Mouse (Mus musculus): ENCODE data around the gene Cd68. TPM values are rescaled to one million over a fixed set of nuclear protein-coding genes. Genes with fewer than 3 reads are reported as not detected.
A peak's percentile ranks its signal among the peaks of the same experiment; 100 is the strongest.
"Not testable (repeated sequence)": the region's sequence is repeated elsewhere in the genome, so short reads cannot be mapped to it uniquely, and the experiment has no call there.

Cd68 gene
- polyA plus RNA-seq, 1 experiment from 2014 or later, result 5.5 TPM

DNA sequence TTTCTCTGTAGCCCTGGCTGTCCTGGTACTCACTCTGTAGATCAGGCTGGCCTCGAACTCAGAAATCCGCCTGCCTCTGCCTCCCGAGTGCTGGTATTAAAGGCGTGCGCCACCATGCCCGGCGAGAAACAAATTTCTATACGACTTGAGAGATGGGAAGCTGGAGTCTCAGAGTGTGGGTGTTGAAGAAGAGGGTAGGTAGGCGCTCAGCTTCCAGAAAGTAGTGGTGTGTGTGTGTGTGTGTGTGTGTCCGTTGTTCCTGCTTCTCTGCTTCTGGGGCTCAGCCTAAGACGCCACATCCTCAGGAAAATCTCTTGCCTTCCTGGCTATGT is 51.7 kb downstream of the Cd68 start:
- ATAC-seq (ENCODE audit: insufficient read depth, low FRiP score, low TSS enrichment); H3K27ac ChIP-seq (ENCODE audit: low read depth, low read length); H3K27me3 ChIP-seq (ENCODE audit: control insufficient read depth, insufficient read depth, low read length); H3K36me3 ChIP-seq (ENCODE audit: control insufficient read depth, insufficient read depth, low read length); H3K9me3 ChIP-seq (ENCODE audit: control insufficient read depth, low read length); H3K4me1 ChIP-seq (ENCODE audit: control insufficient read depth, insufficient read depth, low read length); H3K4me3 ChIP-seq (ENCODE audit: low read depth, low read length); DNase-seq (ENCODE audit: low spot score); H3K9ac ChIP-seq (ENCODE audit: low read length); H3K4me2 ChIP-seq (ENCODE audit: low read depth): not testable (repeated sequence)
- 51% methylated on average over 11 of the region's 11 CpGs for WGBS

MicroRNAs within 50 kb of the gene (microRNA counts, 519-probe panel; counts per million panel counts)
- microRNA mmu-miR-1934 (171 counts per million, percentile 57 among the panel's probes with 10 or more counts), microRNA mmu-miR-467f (2,928 counts per million, percentile 64 among the panel's probes with 10 or more counts)

Small RNAs within 50 kb of the gene (microRNA-seq; reads per million reads assigned to microRNA genes)
- gene Mir1934 (1.3 reads per million), gene Mir467f (not detected)

Other genes starting within 250 kb of the Cd68 start
- gene Dnah2, start 117.0 kb downstream of the Cd68 start, polyA plus RNA-seq (2014; fragmentation: Nextera tagmentation; extraction: Ambion mirVana), result 0.92 and 1.2 TPM in 2 replicates
- gene Efnb3, start 105.9 kb downstream of the Cd68 start, polyA plus RNA-seq (2014; fragmentation: Nextera tagmentation; extraction: Ambion mirVana), result 9.6 and 9.7 TPM in 2 replicates
- 34.5 and 34.6 TPM in 2 replicates for gene Wrap53, start 85.9 kb downstream of the Cd68 start, polyA plus RNA-seq (2014; fragmentation: Nextera tagmentation; extraction: Ambion mirVana)
- gene Trp53, start 85.8 kb downstream of the Cd68 start, polyA plus RNA-seq (2014; fragmentation: Nextera tagmentation; extraction: Ambion mirVana), result 169 and 175 TPM in 2 replicates
- gene Atp1b2, start 60.2 kb downstream of the Cd68 start, polyA plus RNA-seq (2014; fragmentation: Nextera tagmentation; extraction: Ambion mirVana), result 7.2 and 7.7 TPM in 2 replicates
- not detected in 2 replicates for gene Shbg, start 48.2 kb downstream of the Cd68 start, polyA plus RNA-seq (2014; fragmentation: Nextera tagmentation; extraction: Ambion mirVana)
- 14.9 and 19.0 TPM in 2 replicates for gene Sat2, start 44.1 kb downstream of the Cd68 start, polyA plus RNA-seq (2014; fragmentation: Nextera tagmentation; extraction: Ambion mirVana)
- 36.4 and 40.3 TPM in 2 replicates for gene Fxr2, start 33.2 kb downstream of the Cd68 start, polyA plus RNA-seq (2014; fragmentation: Nextera tagmentation; extraction: Ambion mirVana)
- not detected in 2 replicates for gene Sox15, start 10.8 kb downstream of the Cd68 start, polyA plus RNA-seq (2014; fragmentation: Nextera tagmentation; extraction: Ambion mirVana)
- 26.8 and 30.0 TPM in 2 replicates for gene Mpdu1, start 3.5 kb downstream of the Cd68 start, polyA plus RNA-seq (2014; fragmentation: Nextera tagmentation; extraction: Ambion mirVana)
- 781 and 824 TPM in 2 replicates for gene Eif4a1, start 6.3 kb upstream of the Cd68 start, polyA plus RNA-seq (2014; fragmentation: Nextera tagmentation; extraction: Ambion mirVana)
- gene Senp3, start 15.9 kb upstream of the Cd68 start, polyA plus RNA-seq (2014; fragmentation: Nextera tagmentation; extraction: Ambion mirVana), result 88.6 and 93.8 TPM in 2 replicates
- 0.19 TPM in 1 of 2 replicates, not detected in the other for gene Tnfsf13, start 19.6 kb upstream of the Cd68 start, polyA plus RNA-seq (2014; fragmentation: Nextera tagmentation; extraction: Ambion mirVana)
- 1.5 and 1.7 TPM in 2 replicates for gene Tnfsf12, start 29.7 kb upstream of the Cd68 start, polyA plus RNA-seq (2014; fragmentation: Nextera tagmentation; extraction: Ambion mirVana)
- gene Tnfsfm13, start 29.9 kb upstream of the Cd68 start, polyA plus RNA-seq (2014; fragmentation: Nextera tagmentation; extraction: Ambion mirVana), result 1.4 and 1.5 TPM in 2 replicates
- 65.0 and 65.3 TPM in 2 replicates for gene Polr2a, start 92.5 kb upstream of the Cd68 start, polyA plus RNA-seq (2014; fragmentation: Nextera tagmentation; extraction: Ambion mirVana)
- gene Slc35g3, start 95.8 kb upstream of the Cd68 start, polyA plus RNA-seq (2014; fragmentation: Nextera tagmentation; extraction: Ambion mirVana), result not detected in 2 replicates
- 0.99 and 1.3 TPM in 2 replicates for gene Zbtb4, start 99.8 kb upstream of the Cd68 start, polyA plus RNA-seq (2014; fragmentation: Nextera tagmentation; extraction: Ambion mirVana)
- 4.2 and 6.2 TPM in 2 replicates for gene Chrnb1, start 129.8 kb upstream of the Cd68 start, polyA plus RNA-seq (2014; fragmentation: Nextera tagmentation; extraction: Ambion mirVana)
- gene Fgf11, start 135.7 kb upstream of the Cd68 start, polyA plus RNA-seq (2014; fragmentation: Nextera tagmentation; extraction: Ambion mirVana), result 2.0 and 3.0 TPM in 2 replicates
- 0.69 and 0.88 TPM in 2 replicates for gene Tmem102, start 139.5 kb upstream of the Cd68 start, polyA plus RNA-seq (2014; fragmentation: Nextera tagmentation; extraction: Ambion mirVana)
- not detected in 2 replicates for gene Gm39566, start 149.1 kb upstream of the Cd68 start, polyA plus RNA-seq (2014; fragmentation: Nextera tagmentation; extraction: Ambion mirVana)
- not detected in 2 replicates for gene Spem2, start 152.3 kb upstream of the Cd68 start, polyA plus RNA-seq (2014; fragmentation: Nextera tagmentation; extraction: Ambion mirVana)
- gene Spem1, start 156.0 kb upstream of the Cd68 start, polyA plus RNA-seq (2014; fragmentation: Nextera tagmentation; extraction: Ambion mirVana), result 0.23 TPM in 1 of 2 replicates, not detected in the other
- 10.9 and 11.4 TPM in 2 replicates for gene Nlgn2, start 171.6 kb upstream of the Cd68 start, polyA plus RNA-seq (2014; fragmentation: Nextera tagmentation; extraction: Ambion mirVana)
- gene Tmem256, start 172.4 kb upstream of the Cd68 start, polyA plus RNA-seq (2014; fragmentation: Nextera tagmentation; extraction: Ambion mirVana), result 289 and 296 TPM in 2 replicates
- 75.4 and 83.7 TPM in 2 replicates for gene Plscr3, start 180.2 kb upstream of the Cd68 start, polyA plus RNA-seq (2014; fragmentation: Nextera tagmentation; extraction: Ambion mirVana)
- gene Tnk1, start 192.6 kb upstream of the Cd68 start, polyA plus RNA-seq (2014; fragmentation: Nextera tagmentation; extraction: Ambion mirVana), result 0.23 and 0.72 TPM in 2 replicates
- gene Tmem95, start 211.9 kb upstream of the Cd68 start, polyA plus RNA-seq (2014; fragmentation: Nextera tagmentation; extraction: Ambion mirVana), result not detected in 2 replicates
- 3.1 and 3.6 TPM in 2 replicates for gene Kctd11, start 215.3 kb upstream of the Cd68 start, polyA plus RNA-seq (2014; fragmentation: Nextera tagmentation; extraction: Ambion mirVana)
- 0.53 and 1.1 TPM in 2 replicates for gene Acap1, start 229.4 kb upstream of the Cd68 start, polyA plus RNA-seq (2014; fragmentation: Nextera tagmentation; extraction: Ambion mirVana)
- 14.4 and 15.1 TPM in 2 replicates for gene 2810408A11Rik, start 234.8 kb upstream of the Cd68 start, polyA plus RNA-seq (2014; fragmentation: Nextera tagmentation; extraction: Ambion mirVana)
- 14.2 and 18.0 TPM in 2 replicates for gene Neurl4, start 234.9 kb upstream of the Cd68 start, polyA plus RNA-seq (2014; fragmentation: Nextera tagmentation; extraction: Ambion mirVana)
- 84.0 and 93.7 TPM in 2 replicates for gene Gps2, start 247.7 kb upstream of the Cd68 start, polyA plus RNA-seq (2014; fragmentation: Nextera tagmentation; extraction: Ambion mirVana)

All from neural tube, embryonic 11.5 days (tissue).